Mouse (Mus musculus) liver, embryonic 16.5 days (tissue): ENCODE measurements at regions not wholly inside any gene's neighbourhood (a gene's known extent, or its start where the extent isn't known, plus 50 kb on each side); places are given as distances from the start of the nearest gene placed in this dataset.

ENCODE experiments used
- ATAC-seq: fragments of 200-750 bp; cut with Nextera tagmentation; 2 replicates; pipeline ENCODE4 v1.8.0; 2017; ENCODE audit warnings: low read depth, mild to moderate bottlenecking, moderate number of reproducible peaks, moderate library complexity
- H3K27ac ChIP-seq: fragments of 300-500 bp; sonication (generic); 2 replicates; pipeline ENCODE4 v1.5.1; 2014; ENCODE audit warnings: mild to moderate bottlenecking, low read length
- H3K27me3 ChIP-seq: fragments of 300-500 bp; sonication (generic); 2 replicates; pipeline ENCODE4 v1.6.1; 2014; ENCODE audit warnings: low read depth, low read length, mixed read lengths; ENCODE audit not compliant: control insufficient read depth, insufficient read depth
- H3K36me3 ChIP-seq: fragments of 300-500 bp; sonication (generic); 2 replicates; pipeline ENCODE4 v1.6.1; 2014; ENCODE audit warnings: mild to moderate bottlenecking; ENCODE audit not compliant: control insufficient read depth, insufficient read depth
- H3K4me1 ChIP-seq: fragments of 300-500 bp; sonication (generic); 2 replicates; pipeline ENCODE4 v1.6.1; 2014; ENCODE audit warnings: low read depth, low read length, mixed read lengths; ENCODE audit not compliant: control insufficient read depth
- H3K4me2 ChIP-seq: fragments of 300-500 bp; sonication (generic); 2 replicates; pipeline ENCODE4 v1.6.1; 2014; ENCODE audit warnings: low read depth, low read length, mixed read lengths
- H3K4me3 ChIP-seq: fragments of 300-500 bp; sonication (generic); 2 replicates; pipeline ENCODE4 v1.5.1; 2014; ENCODE audit warnings: low read depth, mild to moderate bottlenecking, low read length
- H3K9ac ChIP-seq: fragments of 300-500 bp; sonication (generic); 2 replicates; pipeline ENCODE4 v1.6.1; 2014; ENCODE audit warnings: low read depth, low read length
- H3K9me3 ChIP-seq: fragments of 300-500 bp; sonication (generic); replicated peaks from 2 replicates; pipeline ENCODE4 v1.6.1; 2016; ENCODE audit warnings: low read length; ENCODE audit not compliant: control insufficient read depth
- WGBS: fragments of 180-500 bp; shearing (Covaris S2); extraction: QIAGEN DNeasy Blood & Tissue Kit; methylation state at CpG from one replicate; pipeline ENCODE4 v1.1.7; 2014; ENCODE audit not compliant: insufficient replicate concordance; 5-methylcytosine and 5-hydroxymethylcytosine counted together

- no peaks in the 10 kb centered on the region for H3K4me1 ChIP-seq
- H3K4me3 ChIP-seq, result no peak overlapping the region
- H3K9me3 ChIP-seq, result no peaks in the 10 kb centered on the region
- H3K9ac ChIP-seq, result no peak overlapping the region
- no peaks in the 10 kb centered on the region for H3K27me3 ChIP-seq
- no peaks in the 10 kb centered on the region for H3K36me3 ChIP-seq
- no peak overlapping the region for H3K27ac ChIP-seq
- ATAC-seq, result no peak
- WGBS, result 61% methylated on average over 7 of the region's 7 CpGs
- H3K4me2 ChIP-seq, result no peak overlapping the region
Observed at GRCm38 (mm10) chr9:89836454-89837245, 73.1 kb upstream of the Rasgrf1 start.

- Histone ChIP-seq H3K4me1 (no peaks in the 10 kb centered on the region), H3K36me3 (no peaks in the 10 kb centered on the region), H3K9me3 (no peaks in the 10 kb centered on the region), H3K9ac (no peak overlapping the region), H3K27me3 (no peaks in the 10 kb centered on the region), H3K27ac (no peak overlapping the region), H3K4me3 (no peak overlapping the region), H3K4me2 (no peak overlapping the region)
- ATAC-seq, result no peak
- WGBS, result 71% methylated on average over 9 of the region's 9 CpGs
Observed at GRCm38 (mm10) chr9:89833596-89833995, 76.1 kb upstream of the Rasgrf1 start.

GRCm38 (mm10) chr9:89831855-89832254 is 77.9 kb upstream of the Rasgrf1 start:
- Histone ChIP-seq H3K9me3 (no peaks in the 10 kb centered on the region), H3K4me2 (no peak overlapping the region), H3K4me1 (no peaks in the 10 kb centered on the region; the same call in 1 of the 2 replicates), H3K27me3 (no peaks in the 10 kb centered on the region), H3K27ac (no peak overlapping the region), H3K4me3 (no peak overlapping the region), H3K36me3 (no peaks in the 10 kb centered on the region), H3K9ac (no peak overlapping the region)
- 64% methylated on average over 14 of the region's 14 CpGs for WGBS
- ATAC-seq, result no peak

GRCm38 (mm10) chr9:89828156-89828555 is 81.6 kb upstream of the Rasgrf1 start:
- H3K27me3 ChIP-seq, result no peaks in the 10 kb centered on the region
- WGBS, result 68% methylated on average over 5 of the region's 5 CpGs
- no peak for ATAC-seq

GRCm38 (mm10) chr9:89827564-89827963 is 82.1 kb upstream of the Rasgrf1 start:
- ATAC-seq, result no peak
- no peaks in the 10 kb centered on the region for H3K9me3 ChIP-seq
- H3K36me3 ChIP-seq, result no peaks in the 10 kb centered on the region
- 0 out of 2 replicates have a peak overlapping the region, but pooled peaks have one; percentile 39 for H3K4me2 ChIP-seq
- H3K4me3 ChIP-seq, result no peak overlapping the region
- 48% methylated on average over 5 of the region's 5 CpGs for WGBS
- no peaks in the 10 kb centered on the region; the same call in 1 of the 2 replicates for H3K4me1 ChIP-seq
- H3K27ac ChIP-seq, result no peak overlapping the region
- no peak overlapping the region for H3K9ac ChIP-seq
- no peaks in the 10 kb centered on the region for H3K27me3 ChIP-seq

More at GRCm38 (mm10) chr9:89828156-89828555, 81.6 kb upstream of the Rasgrf1 start:
- Histone ChIP-seq H3K9me3 (no peaks in the 10 kb centered on the region), H3K27ac (no peak overlapping the region), H3K4me2 (no peak overlapping the region), H3K9ac (no peak overlapping the region), H3K4me1 (no peaks in the 10 kb centered on the region; the same call in 1 of the 2 replicates), H3K36me3 (no peaks in the 10 kb centered on the region), H3K4me3 (no peak overlapping the region)

GRCm38 (mm10) chr9:89826712-89827548 is 82.8 kb upstream of the Rasgrf1 start:
- Histone ChIP-seq H3K4me2 (peak overlapping the region; percentile 39; the same call in 1 of the 2 replicates), H3K36me3 (no peaks in the 10 kb centered on the region), H3K27me3 (no peaks in the 10 kb centered on the region), H3K9me3 (no peaks in the 10 kb centered on the region), H3K4me3 (peak overlapping the region; percentile 32; the same call in 1 of the 2 replicates), H3K27ac (no peak overlapping the region), H3K9ac (no peak overlapping the region), H3K4me1 (no peaks in the 10 kb centered on the region; the same call in 1 of the 2 replicates)
- peak; percentile 30; the same call in 1 of the 2 replicates for ATAC-seq
- 33% methylated on average over 24 of the region's 24 CpGs for WGBS

GRCm38 (mm10) chr9:89821853-89822243 is 83.6 kb upstream of the Ankrd34c start:
- no peak overlapping the region for H3K4me2 ChIP-seq
- no peak overlapping the region for H3K27ac ChIP-seq
- no peak for ATAC-seq
- H3K4me1 ChIP-seq, result no peaks in the 10 kb centered on the region
- no peaks in the 10 kb centered on the region for H3K36me3 ChIP-seq
- H3K27me3 ChIP-seq, result no peaks in the 10 kb centered on the region
- H3K4me3 ChIP-seq, result no peak overlapping the region
- 74% methylated on average over 4 of the region's 4 CpGs for WGBS
- H3K9ac ChIP-seq, result no peak overlapping the region
- H3K9me3 ChIP-seq, result no peaks in the 10 kb centered on the region

GRCm38 (mm10) chr9:89821109-89821852 is 83.0 kb upstream of the Ankrd34c start:
- Histone ChIP-seq H3K9ac (no peak overlapping the region), H3K4me2 (no peak overlapping the region), H3K4me1 (no peaks in the 10 kb centered on the region), H3K9me3 (no peaks in the 10 kb centered on the region), H3K27me3 (no peaks in the 10 kb centered on the region), H3K36me3 (no peaks in the 10 kb centered on the region), H3K27ac (no peak overlapping the region), H3K4me3 (no peak overlapping the region)
- WGBS, result 54% methylated on average over 20 of the region's 20 CpGs
- no peak for ATAC-seq
